Mouse (Mus musculus): ENCODE measurements around the gene Litaf.

GRCm38 (mm10) chr16:10989361-10989760 is 76.6 kb downstream of the Litaf start:
- TF ChIP-seq CTCF (IDR thresholded peaks at IDR 0.05; ENCODE audit: low read depth, low read length) (no peak), EP300 (IDR thresholded peaks at IDR 0.05; ENCODE audit: insufficient read depth, low read depth, low read length) (no peak)
